Mouse (Mus musculus) left cerebral cortex, adult 8-10 months (tissue): Measurements from ENCODE around the gene Rbm4. TPM values are rescaled to one million over a fixed set of nuclear protein-coding genes. Genes with fewer than 3 reads are reported as not detected.

ENCODE experiments used
- DNase-seq, 2 experiments: peaks; one replicate each; pipeline ENCODE4 v3.0.0; 2022; ENCODE audit warnings: low spot score in 2 of 2
- total RNA-seq, 4 experiments: library from RNA; stranded (reverse); gene quantifications; 2 replicates each; pipeline ENCODE4 v1.2.4; 2022

Rbm4 gene
- total RNA-seq, 4 experiments from 2014 or later: 84.7 to 114 (median 94.1) TPM

DNA sequence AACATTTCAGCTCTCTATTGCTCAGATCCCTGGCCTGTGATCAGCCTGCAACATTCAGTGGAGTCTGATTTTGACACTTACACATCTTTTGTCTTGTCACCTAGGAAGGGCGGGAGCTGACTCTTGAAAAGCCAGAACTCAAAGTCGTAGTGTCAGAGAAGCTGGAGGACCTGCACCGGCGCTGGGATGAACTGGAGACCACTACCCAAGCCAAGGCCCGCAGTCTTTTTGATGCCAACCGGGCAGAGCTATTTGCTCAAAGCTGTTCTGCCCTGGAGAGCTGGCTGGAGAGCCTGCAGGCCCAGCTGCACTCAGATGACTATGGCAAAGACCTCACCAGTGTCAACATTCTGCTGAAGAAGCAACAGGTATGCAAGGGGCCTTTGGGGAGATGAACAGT is 51.5 kb downstream of the Rbm4 start:
- no peak for DNase-seq

- DNase-seq: no peak
Observed at GRCm38 (mm10) chr19:4741482-4741881, 52.2 kb downstream of the Rbm4 start.

GRCm38 (mm10) chr19:4739762-4740161 is 53.9 kb downstream of the Rbm4 start:
- DNase-seq: no peak

- DNase-seq: no peak
Observed at GRCm38 (mm10) chr19:4739053-4739452, 54.6 kb downstream of the Rbm4 start.

GRCm38 (mm10) chr19:4737866-4738265 is 55.8 kb downstream of the Rbm4 start:
- no peak for DNase-seq

Other genes starting within 250 kb of the Rbm4 start
- 10 to 100 TPM; 35.4 to 42.1 (median 39.5) TPM for gene Lrfn4, start 178.2 kb downstream of the Rbm4 start, total RNA-seq
- gene Rce1, start 168.3 kb downstream of the Rbm4 start, total RNA-seq: 10 to 100 TPM; 24.8 to 27.5 (median 25.1) TPM
- 1 to 10 TPM; 1.4 to 4.5 (median 2.2) TPM for gene Gm960, start 95.2 kb downstream of the Rbm4 start, total RNA-seq
- gene Sptbn2, start 82.7 kb downstream of the Rbm4 start, total RNA-seq: 100 to 1,000 TPM; 453 to 534 (median 492) TPM
- gene Rbm4b, start 37.4 kb downstream of the Rbm4 start, total RNA-seq: 10 to 100 TPM; 15.0 to 17.9 (median 16.4) TPM
- 10 to 100 TPM; 25.1 to 31.9 (median 29.8) TPM for gene Gm21992, start 17.7 kb upstream of the Rbm4 start, total RNA-seq
- 10 to 100 TPM; 33.9 to 49.3 (median 43.7) TPM for gene Rbm14, start 17.7 kb upstream of the Rbm4 start, total RNA-seq
- gene Ccs, start 45.4 kb upstream of the Rbm4 start, total RNA-seq: 10 to 100 TPM; 30.1 to 35.8 (median 33.5) TPM
- gene Ccdc87, start 45.5 kb upstream of the Rbm4 start, total RNA-seq: 1 to 10 TPM; 2.3 to 3.1 (median 2.6) TPM
- gene Ctsf, start 61.2 kb upstream of the Rbm4 start, total RNA-seq: 100 to 1,000 TPM; 107 to 126 (median 122) TPM
- 1 to 10 TPM; 1.2 to 5.7 (median 3.2) TPM for gene Actn3, start 84.0 kb upstream of the Rbm4 start, total RNA-seq
- 10 to 100 TPM; 22.4 to 30.1 (median 23.7) TPM for gene Zdhhc24, start 84.8 kb upstream of the Rbm4 start, total RNA-seq
- 10 to 100 TPM; 32.5 to 38.2 (median 36.5) TPM for gene Bbs1, start 112.7 kb upstream of the Rbm4 start, total RNA-seq
- gene Dpp3, start 134.4 kb upstream of the Rbm4 start, total RNA-seq: 10 to 100 TPM; 39.2 to 45.0 (median 41.7) TPM
- 10 to 100 TPM; 25.3 to 33.8 (median 30.9) TPM for gene Peli3, start 149.2 kb upstream of the Rbm4 start, total RNA-seq
- 10 to 100 TPM; 57.1 to 61.5 (median 59.4) TPM for gene Mrpl11, start 168.2 kb upstream of the Rbm4 start, total RNA-seq
- gene Npas4, start 196.4 kb upstream of the Rbm4 start, total RNA-seq: 10 to 100 TPM in 1 of 4 experiments, 1 to 10 TPM in 3; 6.2 to 16.4 (median 7.4) TPM
- gene Slc29a2, start 230.0 kb upstream of the Rbm4 start, total RNA-seq: 10 to 100 TPM; 11.6 to 17.6 (median 13.5) TPM
- 100 to 1,000 TPM; 129 to 141 (median 138) TPM for gene B4gat1, start 244.9 kb upstream of the Rbm4 start, total RNA-seq
- 1 to 10 TPM; 3.2 to 6.4 (median 4.7) TPM for gene AC124502.3, start 245.0 kb upstream of the Rbm4 start, total RNA-seq
- 10 to 100 TPM; 23.7 to 29.7 (median 25.4) TPM for gene Brms1, start 247.5 kb upstream of the Rbm4 start, total RNA-seq